Mouse (Mus musculus) cerebellum, postnatal 4 days (tissue): ENCODE measurements at regions not wholly inside any gene's neighbourhood (a gene's known extent, or its start where the extent isn't known, plus 50 kb on each side); places are given as distances from the start of the nearest gene placed in this dataset.

Experiments used
- DNase-seq, 2 experiments: peaks; one replicate each; pipeline ENCODE4 v3.0.0; 2022; ENCODE audit warnings: low spot score in 2 of 2, mixed read lengths in 1 of 2

GRCm38 (mm10) chr11:105538421-105539210 lies 51.2 kb upstream of the Tanc2 start:
- no peak for DNase-seq

- DNase-seq = no peak
Observed at GRCm38 (mm10) chr11:105532616-105533015, 57.2 kb upstream of the Tanc2 start.

DNA sequence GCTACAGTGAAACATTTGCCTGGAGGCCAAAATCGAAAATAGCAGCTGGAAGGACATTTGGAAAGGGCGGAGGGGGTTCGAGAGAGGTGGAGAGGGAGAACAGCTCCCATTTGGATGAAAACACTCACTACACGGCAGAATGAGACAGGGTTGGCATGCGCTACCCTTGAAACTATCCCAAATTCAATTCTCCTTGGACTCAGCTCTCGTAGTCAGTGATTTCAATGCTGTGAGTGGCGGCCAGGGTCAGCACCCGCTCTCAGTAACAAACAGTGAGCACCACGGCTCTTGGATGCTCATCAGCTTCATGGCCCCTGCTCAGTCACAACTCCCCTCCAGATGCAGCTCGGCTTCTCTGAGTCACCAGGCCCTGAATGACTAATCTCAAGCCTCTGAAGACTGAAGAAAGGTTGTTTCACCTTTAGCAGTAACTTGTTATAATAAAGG lies 59.1 kb upstream of the Tanc2 start:
- no peak for DNase-seq

GRCm38 (mm10) chr11:105526066-105526465 lies 63.7 kb upstream of the Tanc2 start:
- DNase-seq = no peak

GRCm38 (mm10) chr11:105525608-105526007 lies 64.2 kb upstream of the Tanc2 start:
- no peak for DNase-seq

GRCm38 (mm10) chr11:105524400-105524799 lies 65.4 kb upstream of the Tanc2 start:
- DNase-seq = no peak

- DNase-seq = no peak
Observed at GRCm38 (mm10) chr11:105523765-105524164, 66.0 kb upstream of the Tanc2 start.

GRCm38 (mm10) chr11:105520398-105520797 lies 63.9 kb upstream of the March10 start:
- no peak for DNase-seq

GRCm38 (mm10) chr11:105513275-105513674 lies 56.7 kb upstream of the March10 start:
- no peak for DNase-seq

- no peak for DNase-seq
Observed at GRCm38 (mm10) chr11:105510626-105511025, 54.1 kb upstream of the March10 start.

DNA sequence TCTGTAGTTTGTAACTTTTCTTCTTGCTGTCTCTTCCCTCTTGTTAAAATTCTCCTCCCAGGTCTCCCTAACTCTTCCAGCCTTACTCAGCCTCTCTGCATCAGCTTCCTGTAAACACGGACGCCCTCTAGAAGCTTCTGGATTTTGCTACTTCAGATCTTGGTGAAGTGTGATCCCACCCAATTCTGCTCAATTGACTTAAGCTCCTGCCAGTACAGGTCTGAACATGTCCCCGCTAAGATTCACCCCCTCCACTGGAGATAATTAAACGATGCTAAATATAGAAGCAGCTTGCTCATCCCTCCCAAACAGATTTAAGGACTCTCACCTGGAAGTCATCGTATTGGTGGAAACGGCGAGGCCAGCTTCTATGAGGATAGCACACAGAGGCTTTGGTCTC lies 53.5 kb upstream of the March10 start:
- no peak for DNase-seq

DNA sequence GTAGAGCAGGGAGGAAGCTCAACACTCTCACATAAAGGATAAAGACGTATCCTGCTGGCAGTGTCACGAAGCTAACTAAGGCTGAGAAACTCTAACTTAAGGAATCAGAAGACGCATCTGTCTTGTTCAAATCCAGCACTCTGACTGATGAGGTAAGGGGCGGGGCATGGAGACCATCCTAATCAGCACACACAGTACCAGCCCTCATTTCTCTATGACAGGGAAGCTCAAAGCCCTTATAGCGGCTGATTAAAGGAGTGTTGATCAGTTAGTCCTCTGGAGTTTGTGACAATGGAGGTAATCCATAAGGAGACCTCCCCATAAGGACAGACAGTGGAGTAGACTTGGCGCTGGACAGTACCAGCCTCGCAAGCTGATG lies 52.1 kb upstream of the March10 start:
- no peak for DNase-seq

DNA sequence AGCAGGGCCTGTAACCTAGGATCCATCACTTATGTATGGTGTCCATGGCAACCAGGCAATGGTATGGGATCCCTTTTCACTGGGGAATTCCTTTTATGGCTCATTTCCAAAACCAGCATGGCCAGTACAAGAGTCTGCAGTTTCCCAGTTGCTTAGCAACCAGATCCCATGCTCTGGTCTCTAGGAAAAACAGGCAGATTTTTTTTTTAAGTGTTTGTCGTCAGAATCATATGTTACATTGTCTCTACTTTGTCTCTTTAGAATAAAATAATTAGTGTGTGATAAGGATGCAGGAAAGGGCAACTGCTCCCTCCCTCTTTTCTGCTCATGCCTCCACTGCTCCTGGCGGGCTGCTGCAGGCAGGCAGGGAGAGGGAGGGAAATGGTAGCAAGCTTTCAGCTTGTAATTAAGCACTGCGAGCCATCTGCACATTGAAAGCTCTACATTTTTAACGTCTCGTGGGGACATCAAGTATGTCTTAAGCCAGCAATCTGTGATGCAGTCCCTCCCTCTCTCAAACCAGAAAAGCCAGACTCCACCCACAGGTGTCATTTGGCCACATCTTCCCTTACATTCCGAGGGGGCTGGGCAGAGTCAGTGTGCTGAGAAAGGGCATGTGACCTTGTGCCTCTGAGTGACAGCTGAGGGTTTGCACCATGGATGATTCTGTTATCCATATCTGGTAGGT lies 51.6 kb upstream of the March10 start:
- DNase-seq = peak in 1 of 2 experiments; percentile 16

- no peak for DNase-seq
Observed at GRCm38 (mm10) chr11:105507332-105507971, 50.9 kb upstream of the March10 start.
